Mouse (Mus musculus) forebrain, postnatal 0 days (tissue): ENCODE results near the gene Arx. TPM values are rescaled to one million over a fixed set of nuclear protein-coding genes. Genes with fewer than 3 reads are reported as not detected.

ENCODE experiments used
- ATAC-seq: fragments of 200-750 bp; cut with Nextera tagmentation; 2 replicates; pipeline ENCODE4 v1.8.0; 2017; ENCODE audit warnings: mild to moderate bottlenecking, moderate library complexity
- DNase-seq: peaks from one replicate; pipeline ENCODE4 v3.0.0-alpha.2; 2015
- H3K27ac ChIP-seq: fragments of 300-500 bp; sonication (generic); 2 replicates; pipeline ENCODE4 v1.5.1; 2014; ENCODE audit warnings: low read depth, mild to moderate bottlenecking, antibody characterized with exemption, low read length, moderate library complexity, mixed read lengths
- H3K27me3 ChIP-seq: fragments of 300-500 bp; sonication (generic); 2 replicates; pipeline ENCODE4 v1.6.1; 2014; ENCODE audit warnings: mild to moderate bottlenecking, low read length, mixed read lengths; ENCODE audit not compliant: insufficient read depth
- H3K36me3 ChIP-seq: fragments of 300-500 bp; sonication (generic); 2 replicates; pipeline ENCODE4 v1.6.1; 2014; ENCODE audit warnings: mild to moderate bottlenecking, moderate library complexity; ENCODE audit not compliant: insufficient read depth
- H3K4me1 ChIP-seq: fragments of 300-500 bp; sonication (generic); 2 replicates; pipeline ENCODE4 v1.6.1; 2014; ENCODE audit warnings: antibody characterized with exemption; ENCODE audit not compliant: insufficient read depth
- H3K4me2 ChIP-seq: fragments of 300-500 bp; sonication (generic); 2 replicates; pipeline ENCODE4 v1.6.1; 2014; ENCODE audit warnings: low read depth, mild to moderate bottlenecking, moderate library complexity
- H3K4me3 ChIP-seq: fragments of 300-500 bp; sonication (generic); 2 replicates; pipeline ENCODE4 v1.5.1; 2014; ENCODE audit warnings: low read depth, low read length, mixed read lengths
- H3K9ac ChIP-seq: fragments of 300-500 bp; sonication (generic); 2 replicates; pipeline ENCODE4 v1.6.1; 2014; ENCODE audit warnings: mild to moderate bottlenecking
- H3K9me3 ChIP-seq: fragments of 300-500 bp; sonication (generic); 2 replicates; pipeline ENCODE4 v1.6.1; 2016; ENCODE audit warnings: low read length
- CTCF ChIP-seq: sonication (generic); IDR thresholded peaks from 2 replicates; pipeline ENCODE4 v1.5.1; 2016; ENCODE audit warnings: antibody characterized with exemption, control low read depth, low read depth
- whole genome bisulfite sequencing: fragments of 180-500 bp; shearing (Covaris S2); extraction: QIAGEN DNeasy Blood & Tissue Kit; methylation state at CpG from one replicate; pipeline ENCODE4 v1.1.7; 2014; 5-methylcytosine and 5-hydroxymethylcytosine counted together
- polyA plus RNA-seq: library from polyadenylated mRNA; unstranded; fragments of >200 nt; fragmentation: Nextera tagmentation; extraction: Ambion mirVana; gene quantifications from 2 replicates; pipeline ENCODE4 v1.2.1, GENCODE M21; 2015
- total RNA-seq: library from RNA; depleted of rRNA; stranded (reverse); fragments of >200 nt; gene quantifications from 2 replicates; pipeline ENCODE4 v1.2.3, GENCODE M21; 2014

The Arx gene
- total and polyA plus RNA-seq, 2 experiments from 2014 or later: 30.2 to 57.9 TPM

- DNase-seq (peak; percentile 40), ATAC-seq (peak; percentile 35)
- Histone ChIP-seq H3K9ac (peak overlapping the region; percentile 35), H3K4me1 (no peaks in the 10 kb centered on the region), H3K9me3 (no peaks in the 10 kb centered on the region), H3K4me2 (peak overlapping the region; percentile 47), H3K36me3 (no peaks in the 10 kb centered on the region), H3K27me3 (no peaks in the 10 kb centered on the region), H3K27ac (peak overlapping the region; percentile 76), H3K4me3 (peak overlapping the region; percentile 17)
- WGBS: 20% methylated on average over 42 of the region's 43 CpGs
- no peak for TF ChIP-seq CTCF
Measured at GRCm38 (mm10) chrX:93299046-93299626, 12.9 kb downstream of the Arx start.

GRCm38 (mm10) chrX:93299771-93300170 is 13.5 kb downstream of the Arx start:
- no peak for ATAC-seq
- no peaks in the 10 kb centered on the region for H3K4me1 ChIP-seq
- DNase-seq: peak; percentile 33
- H3K36me3 ChIP-seq: no peaks in the 10 kb centered on the region
- H3K27ac ChIP-seq: peak overlapping the region; percentile 76
- H3K9ac ChIP-seq: no peak overlapping the region
- H3K27me3 ChIP-seq: no peaks in the 10 kb centered on the region
- no peaks in the 10 kb centered on the region for H3K9me3 ChIP-seq
- 18% methylated on average over 6 of the region's 6 CpGs for WGBS
- peak overlapping the region; percentile 47 for H3K4me2 ChIP-seq
- TF ChIP-seq CTCF: no peak
- no peak overlapping the region for H3K4me3 ChIP-seq

- Histone ChIP-seq H3K4me1 (no peaks in the 10 kb centered on the region), H3K36me3 (no peaks in the 10 kb centered on the region), H3K4me3 (no peak overlapping the region), H3K27ac (0 out of 2 replicates have a peak overlapping the region, but pooled peaks have one; percentile 35), H3K27me3 (no peaks in the 10 kb centered on the region), H3K4me2 (no peak overlapping the region), H3K9ac (no peak overlapping the region), H3K9me3 (no peaks in the 10 kb centered on the region)
- DNase-seq: no peak
- WGBS: 33% methylated on average over 10 of the region's 10 CpGs
- ATAC-seq: no peak
- no peak for TF ChIP-seq CTCF
Measured at GRCm38 (mm10) chrX:93300183-93300815, 14.1 kb downstream of the Arx start.

DNA sequence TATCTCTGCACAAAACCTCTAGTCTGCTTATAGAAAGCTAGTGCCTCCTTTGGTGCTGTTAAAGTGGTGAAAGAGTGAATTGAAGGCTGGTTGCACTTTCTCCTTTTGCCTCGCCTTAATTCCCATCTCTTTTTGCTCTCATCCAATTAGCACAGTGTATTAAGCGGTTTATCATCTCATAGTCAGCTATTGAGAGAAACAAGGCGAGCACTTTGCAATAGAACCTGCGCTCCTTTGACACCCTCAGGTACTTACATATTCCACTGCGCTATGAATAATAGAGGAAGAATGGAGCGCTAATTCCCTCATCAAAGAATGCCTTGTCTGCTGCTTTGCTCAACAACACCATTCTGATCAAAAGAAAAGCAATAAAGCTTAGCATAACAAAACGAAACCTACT is 15.6 kb downstream of the Arx start:
- no peak overlapping the region for H3K4me3 ChIP-seq
- no peak overlapping the region for H3K4me2 ChIP-seq
- peak; percentile 36 for DNase-seq
- no peak for TF ChIP-seq CTCF
- no peak overlapping the region for H3K9ac ChIP-seq
- H3K9me3 ChIP-seq: no peaks in the 10 kb centered on the region
- WGBS: 15% methylated on average over 7 of the region's 7 CpGs
- H3K27me3 ChIP-seq: no peaks in the 10 kb centered on the region
- H3K36me3 ChIP-seq: no peaks in the 10 kb centered on the region
- ATAC-seq: peak; percentile 43; the same call in 1 of the 2 replicates
- H3K27ac ChIP-seq: no peak overlapping the region
- no peaks in the 10 kb centered on the region for H3K4me1 ChIP-seq

DNA sequence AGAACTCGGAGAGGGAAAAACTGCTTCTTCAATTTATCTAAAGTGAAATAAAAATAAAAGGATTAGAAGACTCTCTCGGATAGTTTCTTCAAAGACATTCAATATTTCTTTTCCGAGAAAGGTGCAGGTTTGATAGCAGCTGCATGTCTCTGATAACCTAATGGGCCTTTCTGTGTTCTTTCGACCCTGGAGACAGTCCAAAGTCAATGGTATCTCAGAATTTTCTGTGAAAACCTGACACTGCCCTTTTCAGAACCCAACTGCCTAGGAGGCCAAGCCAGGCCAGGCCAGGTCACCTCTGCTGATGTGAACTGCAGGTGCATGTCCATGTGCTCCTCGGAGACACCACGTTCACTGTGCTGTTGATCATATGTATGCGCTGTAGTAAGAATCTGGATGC is 19.5 kb downstream of the Arx start:
- no peak overlapping the region for H3K4me3 ChIP-seq
- H3K36me3 ChIP-seq: no peaks in the 10 kb centered on the region
- no peak overlapping the region for H3K9ac ChIP-seq
- WGBS: 91% methylated on average over 7 of the region's 7 CpGs
- no peaks in the 10 kb centered on the region for H3K4me1 ChIP-seq
- ATAC-seq: no peak
- H3K4me2 ChIP-seq: no peak overlapping the region
- TF ChIP-seq CTCF: no peak
- no peak overlapping the region for H3K27ac ChIP-seq
- DNase-seq: no peak
- H3K27me3 ChIP-seq: no peaks in the 10 kb centered on the region
- H3K9me3 ChIP-seq: no peaks in the 10 kb centered on the region

- Histone ChIP-seq H3K36me3 (no peaks in the 10 kb centered on the region), H3K4me3 (no peak overlapping the region), H3K9ac (no peak overlapping the region), H3K4me1 (no peaks in the 10 kb centered on the region), H3K9me3 (no peaks in the 10 kb centered on the region), H3K4me2 (no peak overlapping the region), H3K27me3 (no peaks in the 10 kb centered on the region), H3K27ac (no peak overlapping the region)
- TF ChIP-seq CTCF: no peak
- DNase-seq (no peak), ATAC-seq (peak; percentile 23; the same call in 1 of the 2 replicates)
- WGBS: 41% methylated on average over 4 of the region's 4 CpGs
Measured at GRCm38 (mm10) chrX:93317577-93317976, 31.3 kb downstream of the Arx start.

DNA sequence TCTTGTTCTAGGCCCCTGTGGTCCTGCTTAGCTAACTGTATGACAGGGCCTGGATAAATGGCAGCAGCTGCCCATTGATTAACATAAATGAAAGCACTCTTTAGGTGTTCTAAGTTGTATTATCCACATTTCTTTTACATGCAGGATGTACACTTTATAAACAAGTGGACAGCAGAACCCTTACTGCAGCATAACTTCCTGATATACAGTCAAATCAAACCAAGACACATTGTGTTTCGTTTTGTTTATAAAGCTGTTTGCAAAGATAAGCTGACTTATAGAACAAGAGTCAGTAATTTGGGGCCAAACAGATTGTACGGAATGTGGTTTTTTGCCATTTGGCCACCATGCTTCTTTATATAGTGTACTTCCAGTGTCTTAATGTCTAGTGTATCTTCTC is 33.7 kb downstream of the Arx start:
- Histone ChIP-seq H3K9ac (no peak overlapping the region), H3K36me3 (no peaks in the 10 kb centered on the region), H3K4me2 (no peak overlapping the region), H3K27ac (no peak overlapping the region), H3K4me1 (no peaks in the 10 kb centered on the region), H3K9me3 (no peaks in the 10 kb centered on the region), H3K27me3 (no peaks in the 10 kb centered on the region), H3K4me3 (no peak overlapping the region)
- ATAC-seq (no peak), DNase-seq (no peak)
- TF ChIP-seq CTCF: no peak
- 78% methylated on average over 2 of the region's 2 CpGs for WGBS
